ENCODE assay signal across 8 mouse cellular contexts in the genomic region with DNA sequence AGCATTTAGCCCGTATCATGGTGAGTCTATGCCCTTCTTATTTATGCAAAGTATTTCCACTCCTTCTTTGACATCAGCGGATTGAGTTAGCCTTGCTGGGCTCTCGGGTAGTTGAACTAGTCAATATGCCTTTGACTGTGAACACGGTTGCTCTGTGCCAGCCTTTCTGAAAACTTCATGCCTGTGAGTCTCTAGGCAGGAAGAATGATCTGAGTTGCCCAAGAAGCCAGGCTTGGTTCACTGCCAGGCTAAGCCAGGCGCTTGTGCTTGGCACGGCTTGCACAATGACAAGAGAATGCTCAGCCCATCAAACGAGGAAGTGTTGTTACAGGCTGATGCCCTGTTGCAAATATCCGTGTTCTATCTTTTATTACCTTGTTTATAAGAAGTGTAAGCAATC.
DNase-seq lines count a peak whose midpoint lies in the region.

No protein-coding gene starts in this region.

- DNase-seq in cerebellum, adult 11-12 months = peak; percentile 66
- no peak for DNase-seq in cerebellum, adult 11 months
- peak; percentile 81 for DNase-seq in layer of hippocampus, adult 9-11 months
- no peak for DNase-seq in layer of hippocampus, postnatal 25 days (ENCODE audit: extremely low spot score in 1 of 2, low spot score in 1 of 2)
- DNase-seq in cerebellum, postnatal 10 days = peak; percentile 88 to 91
- DNase-seq in lung, postnatal 25 days (ENCODE audit: low spot score) = peak; percentile 39
- no peak for DNase-seq in thymus, postnatal 36 days
- DNase-seq in thymus, adult 18-20 months = no peak

Comparison
In these comparisons a context has a peak if more than half of its experiments do, and no peak if none do; other contexts are left out.
1. DNase-seq: peak in cerebellum, adult 11-12 months (single experiment), layer of hippocampus, adult 9-11 months (single experiment), cerebellum, postnatal 10 days (2 of 2) and lung, postnatal 25 days (single experiment); none in cerebellum, adult 11 months (single experiment), layer of hippocampus, postnatal 25 days (0 of 2), thymus, postnatal 36 days (0 of 2) and thymus, adult 18-20 months (0 of 2).